Mouse (Mus musculus) gastrocnemius, postnatal 4 days (tissue): ENCODE data around the gene Pla2g2d. TPM values are rescaled to one million over a fixed set of nuclear protein-coding genes. Genes with fewer than 3 reads are reported as not detected.

ENCODE experiments used
- DNase-seq, 2 experiments: peaks; one replicate each; pipeline ENCODE4 v3.0.0; 2021 to 2022; ENCODE audit warnings: low spot score in 2 of 2, mixed read lengths in 2 of 2
- total RNA-seq, 2 experiments: library from RNA; stranded (reverse); gene quantifications; 2 replicates each; pipeline ENCODE4 v1.2.3; 2021

Pla2g2d gene
- total RNA-seq, 2 experiments from 2014 or later: not detected

DNA sequence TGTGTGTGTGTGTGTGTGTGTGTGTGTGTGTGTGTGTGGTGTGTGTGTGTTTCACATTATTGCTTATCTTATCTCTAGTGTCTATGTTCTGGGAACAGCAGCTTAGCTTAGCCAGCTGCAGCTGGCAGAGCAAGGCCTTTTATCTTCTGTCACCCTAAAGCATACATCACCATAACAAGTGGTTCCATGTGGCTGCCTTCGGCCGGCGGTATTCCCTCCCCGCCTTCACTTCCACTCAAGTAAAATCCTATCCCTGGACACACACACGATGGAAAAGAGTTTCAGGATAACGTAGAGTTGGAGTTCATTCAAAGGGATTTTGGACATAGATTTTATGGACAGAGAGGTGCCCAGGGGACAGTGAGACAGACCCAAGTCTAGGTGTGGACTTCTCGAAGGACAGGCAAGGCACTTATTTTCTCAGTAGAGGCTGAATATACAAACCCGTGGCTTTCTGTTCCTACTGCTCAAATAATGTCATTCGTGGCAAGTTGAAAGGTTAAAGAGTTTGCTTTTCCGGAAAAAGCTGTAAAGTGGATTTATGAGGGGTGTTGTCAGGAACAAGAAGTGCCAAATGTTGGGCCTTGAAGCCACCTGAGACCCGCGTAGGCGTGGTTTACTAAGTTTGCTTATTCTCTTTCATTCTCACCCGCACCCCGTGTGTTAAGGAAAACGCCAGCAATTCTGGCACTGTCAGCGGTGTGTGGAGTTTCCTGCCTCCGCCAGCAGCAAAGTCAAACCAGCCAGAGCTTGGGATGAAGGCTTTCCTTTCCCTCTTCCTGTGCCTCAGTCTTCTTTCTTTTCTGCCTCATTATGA is 50.4 kb downstream of the Pla2g2d start:
- no peak for DNase-seq

GRCm38 (mm10) chr4:138827147-138827546 is 51.6 kb downstream of the Pla2g2d start:
- DNase-seq: no peak

Other genes with a start within 250 kb of the Pla2g2d start
- gene Vwa5b1, start 139.9 kb upstream of the Pla2g2d start, total RNA-seq: not detected
- under 1 TPM; 0.16 to 0.39 TPM for gene Pla2g2c, start 50.9 kb upstream of the Pla2g2d start, total RNA-seq
- gene Ubxn10, start 38.6 kb upstream of the Pla2g2d start, total RNA-seq: under 1 TPM; 0.52 to 0.54 TPM
- not detected for gene Pla2g2f, start 18.1 kb upstream of the Pla2g2d start, total RNA-seq
- gene Pla2g5, start 87.7 kb downstream of the Pla2g2d start, total RNA-seq: 1 to 10 TPM; 2.0 to 4.3 TPM
- gene Gm13030, start 98.2 kb downstream of the Pla2g2d start, total RNA-seq: not detected
- gene Pla2g2e, start 102.2 kb downstream of the Pla2g2d start, total RNA-seq: not detected
- gene Otud3, start 138.2 kb downstream of the Pla2g2d start, total RNA-seq: 1 to 10 TPM; 6.8 to 7.2 TPM
- gene Rnf186, start 191.4 kb downstream of the Pla2g2d start, total RNA-seq: not detected
- 1 to 10 TPM; 3.7 to 5.5 TPM for gene Tmco4, start 197.2 kb downstream of the Pla2g2d start, total RNA-seq